Mouse (Mus musculus) embryonic facial prominence, embryonic 11.5 days (tissue): Measurements from ENCODE around the gene Dock1. TPM values are rescaled to one million over a fixed set of nuclear protein-coding genes. Genes with fewer than 3 reads are reported as not detected.

Experiments used
- ATAC-seq: fragments of 200-750 bp; cut with Nextera tagmentation; replicated peaks from 2 replicates; pipeline ENCODE4 v1.8.0; 2017; ENCODE audit warnings: low read depth; ENCODE audit not compliant: insufficient number of reproducible peaks, low FRiP score, low TSS enrichment
- DNase-seq: peaks from one replicate; pipeline ENCODE4 v3.0.0-alpha.2; 2015; ENCODE audit warnings: low spot score
- H3K27ac ChIP-seq: fragments of 300-500 bp; sonication (generic); replicated peaks from 2 replicates; pipeline ENCODE4 v1.5.1; 2014; ENCODE audit warnings: mild to moderate bottlenecking, low read depth, low read length, control low read depth
- H3K27me3 ChIP-seq: fragments of 300-500 bp; sonication (generic); 2 replicates; pipeline ENCODE4 v1.6.1; 2014; ENCODE audit warnings: mild to moderate bottlenecking, low read length, moderate library complexity, mixed read lengths; ENCODE audit not compliant: control insufficient read depth, insufficient read depth
- H3K36me3 ChIP-seq: fragments of 300-500 bp; sonication (generic); replicated peaks from 2 replicates; pipeline ENCODE4 v1.6.1; 2014; ENCODE audit warnings: low read depth, mild to moderate bottlenecking, low read length, moderate library complexity, mixed read lengths; ENCODE audit not compliant: control insufficient read depth, insufficient read depth
- H3K4me1 ChIP-seq: fragments of 300-500 bp; sonication (generic); 2 replicates; pipeline ENCODE4 v1.6.1; 2014; ENCODE audit warnings: low read length, mixed read lengths; ENCODE audit not compliant: control insufficient read depth, insufficient read depth
- H3K4me2 ChIP-seq: fragments of 300-500 bp; sonication (generic); 2 replicates; pipeline ENCODE4 v1.6.1; 2014; ENCODE audit warnings: low read depth, mild to moderate bottlenecking, control low read depth, low read length, moderate library complexity
- H3K4me3 ChIP-seq: fragments of 300-500 bp; sonication (generic); 2 replicates; pipeline ENCODE4 v1.5.1; 2014; ENCODE audit warnings: low read depth, low read length, control low read depth
- H3K9ac ChIP-seq: fragments of 300-500 bp; sonication (generic); replicated peaks from 2 replicates; pipeline ENCODE4 v1.6.1; 2014; ENCODE audit warnings: mild to moderate bottlenecking, control low read depth, low read length
- H3K9me3 ChIP-seq: fragments of 300-500 bp; sonication (generic); replicated peaks from 2 replicates; pipeline ENCODE4 v1.6.1; 2016; ENCODE audit warnings: mild to moderate bottlenecking, low read length, inconsistent platforms, mixed read lengths; ENCODE audit not compliant: control insufficient read depth
- WGBS: fragments of 180-500 bp; shearing (Covaris S2); extraction: QIAGEN DNeasy Blood & Tissue Kit; methylation state at CpG from one replicate; pipeline ENCODE4 v1.1.7; 2014; 5-methylcytosine and 5-hydroxymethylcytosine counted together
- polyA plus RNA-seq: library from polyadenylated mRNA; unstranded; fragments of >200 nt; fragmentation: Nextera tagmentation; extraction: Ambion mirVana; gene quantifications from 2 replicates; pipeline ENCODE4 v1.2.1, GENCODE M21; 2014

Gene Dock1
- polyA plus RNA-seq, 1 experiment from 2014 or later: 44.2 TPM

DNA sequence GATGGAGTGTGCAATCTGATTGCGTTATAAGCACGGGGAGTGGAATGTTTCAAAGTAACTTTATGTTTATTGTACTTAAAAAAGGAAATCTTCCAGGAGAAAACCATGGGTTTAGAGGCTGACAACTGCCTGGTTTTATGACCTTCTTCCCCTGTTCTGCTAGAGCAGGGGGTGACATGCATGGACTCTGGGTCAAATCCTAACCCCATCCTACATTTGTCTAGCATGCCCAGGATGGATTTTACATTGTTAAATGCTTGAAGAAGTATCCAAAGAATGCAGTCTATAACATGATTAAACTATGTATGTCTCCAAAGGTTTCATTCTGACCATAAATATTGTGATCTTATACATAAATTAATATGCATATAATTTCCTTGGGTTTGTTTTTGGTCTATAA lies 229.0 kb downstream of the Dock1 start:
- H3K4me1 ChIP-seq: no peaks in the 10 kb centered on the region
- DNase-seq (no peak), ATAC-seq (no peak)
- H3K36me3 ChIP-seq: no peaks in the 10 kb centered on the region
- H3K9me3 ChIP-seq: no peaks in the 10 kb centered on the region
- no peak overlapping the region for H3K9ac ChIP-seq
- no peak overlapping the region for H3K27ac ChIP-seq
- H3K4me3 ChIP-seq: no peak overlapping the region
- no peaks in the 10 kb centered on the region for H3K27me3 ChIP-seq
- no peak overlapping the region for H3K4me2 ChIP-seq
- WGBS: 91% methylated on average over 2 of the region's 2 CpGs

DNA sequence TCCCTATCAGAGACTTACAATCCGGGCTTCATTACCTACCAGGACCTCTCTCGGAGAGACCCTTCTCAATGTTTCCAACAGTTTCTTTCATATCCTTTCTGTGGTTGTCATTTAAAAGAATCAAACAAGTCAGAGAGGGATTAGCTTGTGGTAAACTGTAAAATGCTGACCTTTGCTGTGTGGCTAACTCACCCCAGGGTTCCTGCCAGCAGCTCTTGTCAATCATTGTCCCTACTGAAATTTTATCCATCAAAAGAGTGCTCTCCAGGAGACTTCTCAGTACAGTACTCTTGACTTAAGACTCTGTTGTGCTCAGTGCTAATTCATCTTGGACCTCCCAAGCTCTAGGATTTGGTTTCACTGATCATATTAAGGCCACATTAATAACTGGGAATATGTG lies 231.5 kb downstream of the Dock1 start:
- WGBS: 59% methylated on average over 2 of the region's 2 CpGs
- H3K9me3 ChIP-seq: no peaks in the 10 kb centered on the region
- no peaks in the 10 kb centered on the region for H3K4me1 ChIP-seq
- ATAC-seq: no peak
- no peaks in the 10 kb centered on the region for H3K36me3 ChIP-seq
- H3K9ac ChIP-seq: no peak overlapping the region
- DNase-seq: no peak
- no peaks in the 10 kb centered on the region for H3K27me3 ChIP-seq
- no peak overlapping the region for H3K4me3 ChIP-seq
- no peak overlapping the region for H3K4me2 ChIP-seq
- no peak overlapping the region for H3K27ac ChIP-seq

DNA sequence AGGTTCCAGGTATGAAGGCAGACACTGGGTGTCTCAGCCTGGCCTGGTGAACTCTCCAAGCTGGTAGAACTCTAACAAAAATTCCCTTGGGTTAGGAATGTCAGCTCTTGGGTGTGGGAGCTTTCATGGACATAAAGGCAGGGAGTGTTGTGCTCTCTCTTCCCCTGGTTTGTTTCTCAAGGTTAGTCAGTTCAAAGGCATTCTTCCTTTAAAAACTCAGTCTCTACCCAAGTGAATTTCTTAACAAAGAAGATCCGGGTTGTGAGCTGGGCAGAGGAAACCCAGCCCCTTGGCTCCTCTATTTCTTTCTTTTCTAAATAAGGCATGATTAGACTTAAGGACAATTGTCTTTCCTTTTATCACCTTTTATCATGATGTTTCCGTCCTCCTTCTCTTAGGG lies 261.4 kb downstream of the Dock1 start:
- no peak for DNase-seq
- H3K4me2 ChIP-seq: no peak overlapping the region
- 76% methylated on average over 2 of the region's 2 CpGs for WGBS
- no peaks in the 10 kb centered on the region for H3K9me3 ChIP-seq
- no peak overlapping the region for H3K4me3 ChIP-seq
- no peak for ATAC-seq
- H3K27me3 ChIP-seq: peaks cover 5% of the 10 kb centered on the region; the same call in 1 of the 2 replicates
- H3K9ac ChIP-seq: no peak overlapping the region
- no peaks in the 10 kb centered on the region for H3K4me1 ChIP-seq
- H3K36me3 ChIP-seq: no peaks in the 10 kb centered on the region
- no peak overlapping the region for H3K27ac ChIP-seq

- Histone ChIP-seq H3K9me3 (no peaks in the 10 kb centered on the region), H3K4me1 (peaks cover 5% of the 10 kb centered on the region; the same call in 1 of the 2 replicates), H3K4me2 (peak overlapping the region; percentile 84), H3K4me3 (peak overlapping the region; percentile 44), H3K27me3 (peaks cover 5% of the 10 kb centered on the region; the same call in 1 of the 2 replicates), H3K9ac (peak overlapping the region; percentile 53), H3K36me3 (no peaks in the 10 kb centered on the region), H3K27ac (no peak overlapping the region)
- ATAC-seq: peak; percentile 31; the same call in 1 of the 2 replicates
- peak; percentile 17 for DNase-seq
- under 1% methylated on average over 33 of the region's 37 CpGs for WGBS
Measured at GRCm38 (mm10) chr7:134937471-134937926, 267.0 kb downstream of the Dock1 start.

- peaks cover 5% of the 10 kb centered on the region; the same call in 1 of the 2 replicates for H3K27me3 ChIP-seq
- peak; percentile 77 for DNase-seq
- H3K36me3 ChIP-seq: no peaks in the 10 kb centered on the region
- H3K9ac ChIP-seq: peak within 1 kb of the TSS; percentile 53
- H3K9me3 ChIP-seq: no peaks in the 10 kb centered on the region
- peaks cover 5% of the 10 kb centered on the region; the same call in 1 of the 2 replicates for H3K4me1 ChIP-seq
- H3K4me2 ChIP-seq: peak within 1 kb of the TSS; percentile 84
- H3K4me3 ChIP-seq: peak within 1 kb of the TSS; percentile 44
- 0% methylated on average over 39 of the region's 71 CpGs for whole genome bisulfite sequencing
- peak; percentile 82 for ATAC-seq
- no peak within 1 kb of the TSS for H3K27ac ChIP-seq
Measured at GRCm38 (mm10) chr7:134937927-134938609, 267.6 kb downstream of the Dock1 start, which contains the start of gene Fam196a. Fam196a (minus strand) TSS chr7:134938430.

DNA sequence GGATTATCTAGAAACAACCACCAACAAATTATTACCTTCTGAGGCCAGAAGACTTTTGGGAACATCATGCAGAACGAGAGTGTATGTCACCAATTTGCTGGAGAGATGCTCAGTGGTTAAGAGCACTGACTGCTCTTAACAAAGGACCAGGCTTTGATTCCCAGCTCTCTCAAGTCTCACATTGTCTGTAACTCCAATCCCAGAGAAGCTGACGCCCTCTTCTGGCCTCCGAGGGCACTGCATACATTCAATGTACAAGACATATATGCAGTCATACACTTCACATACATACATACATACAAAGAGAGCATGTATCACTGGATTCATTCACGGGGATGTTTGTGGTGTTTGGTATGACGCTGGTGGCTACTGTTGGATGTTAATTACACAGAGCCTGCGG lies 271.4 kb downstream of the Dock1 start:
- DNase-seq (no peak), ATAC-seq (no peak)
- WGBS: 95% methylated on average over 6 of the region's 6 CpGs
- peaks cover 5% of the 10 kb centered on the region; the same call in 1 of the 2 replicates for H3K4me1 ChIP-seq
- no peaks in the 10 kb centered on the region for H3K36me3 ChIP-seq
- no peak overlapping the region for H3K9ac ChIP-seq
- no peak overlapping the region for H3K4me3 ChIP-seq
- H3K9me3 ChIP-seq: no peaks in the 10 kb centered on the region
- no peak overlapping the region for H3K27ac ChIP-seq
- peaks cover under 1% of the 10 kb centered on the region; the same call in 1 of the 2 replicates for H3K27me3 ChIP-seq
- no peak overlapping the region for H3K4me2 ChIP-seq

DNA sequence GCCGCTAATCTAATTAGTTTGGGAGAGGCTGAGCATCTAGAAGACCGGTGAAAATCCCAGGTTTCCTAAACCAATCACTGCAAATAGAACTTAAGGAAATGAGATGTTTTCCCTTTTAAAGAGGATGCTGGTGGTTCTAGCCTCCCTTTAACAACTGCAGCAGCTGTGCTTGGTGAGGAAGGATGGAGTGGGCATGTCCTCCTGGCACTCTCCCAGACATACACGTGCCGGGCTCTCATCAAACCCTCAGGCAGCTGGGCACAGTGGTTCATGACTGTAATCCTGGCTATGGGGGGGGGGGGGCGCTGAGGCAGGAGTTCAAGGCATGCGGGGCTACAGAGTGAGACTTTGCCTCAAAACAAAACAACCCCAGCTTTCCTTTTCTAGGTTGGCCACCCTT lies 272.6 kb downstream of the Dock1 start:
- H3K36me3 ChIP-seq: no peaks in the 10 kb centered on the region
- H3K4me2 ChIP-seq: no peak overlapping the region
- DNase-seq (no peak), ATAC-seq (no peak)
- H3K27ac ChIP-seq: no peak overlapping the region
- no peaks in the 10 kb centered on the region for H3K27me3 ChIP-seq
- 73% methylated on average over 6 of the region's 6 CpGs for WGBS
- H3K9me3 ChIP-seq: no peaks in the 10 kb centered on the region
- no peak overlapping the region for H3K9ac ChIP-seq
- no peaks in the 10 kb centered on the region; the same call in 1 of the 2 replicates for H3K4me1 ChIP-seq
- no peak overlapping the region for H3K4me3 ChIP-seq

GRCm38 (mm10) chr7:134943701-134944100 lies 273.2 kb downstream of the Dock1 start:
- no peak overlapping the region for H3K27ac ChIP-seq
- H3K4me3 ChIP-seq: no peak overlapping the region
- no peaks in the 10 kb centered on the region for H3K27me3 ChIP-seq
- H3K9ac ChIP-seq: no peak overlapping the region
- 73% methylated on average over 7 of the region's 7 CpGs for WGBS
- H3K4me2 ChIP-seq: no peak overlapping the region
- no peaks in the 10 kb centered on the region; the same call in 1 of the 2 replicates for H3K4me1 ChIP-seq
- no peak for ATAC-seq
- no peak for DNase-seq
- no peaks in the 10 kb centered on the region for H3K36me3 ChIP-seq
- no peaks in the 10 kb centered on the region for H3K9me3 ChIP-seq
